Mouse (Mus musculus) layer of hippocampus, postnatal 10 days (tissue): ENCODE data around the gene Chpt1. TPM values are rescaled to one million over a fixed set of nuclear protein-coding genes. Genes with fewer than 3 reads are reported as not detected.
"Not testable (repeated sequence)": the region's sequence is repeated elsewhere in the genome, so short reads cannot be mapped to it uniquely, and the experiment has no call there.

Experiments used
- DNase-seq, 2 experiments: peaks; one replicate each; pipeline ENCODE4 v3.0.0; 2021; ENCODE audit warnings: low spot score in 2 of 2
- total RNA-seq, 2 experiments: library from RNA; stranded (reverse); gene quantifications; 2 replicates each; pipeline ENCODE4 v1.2.3; 2021

Gene Chpt1
- total RNA-seq, 2 experiments from 2014 or later, result 30.4 to 31.4 TPM

DNA sequence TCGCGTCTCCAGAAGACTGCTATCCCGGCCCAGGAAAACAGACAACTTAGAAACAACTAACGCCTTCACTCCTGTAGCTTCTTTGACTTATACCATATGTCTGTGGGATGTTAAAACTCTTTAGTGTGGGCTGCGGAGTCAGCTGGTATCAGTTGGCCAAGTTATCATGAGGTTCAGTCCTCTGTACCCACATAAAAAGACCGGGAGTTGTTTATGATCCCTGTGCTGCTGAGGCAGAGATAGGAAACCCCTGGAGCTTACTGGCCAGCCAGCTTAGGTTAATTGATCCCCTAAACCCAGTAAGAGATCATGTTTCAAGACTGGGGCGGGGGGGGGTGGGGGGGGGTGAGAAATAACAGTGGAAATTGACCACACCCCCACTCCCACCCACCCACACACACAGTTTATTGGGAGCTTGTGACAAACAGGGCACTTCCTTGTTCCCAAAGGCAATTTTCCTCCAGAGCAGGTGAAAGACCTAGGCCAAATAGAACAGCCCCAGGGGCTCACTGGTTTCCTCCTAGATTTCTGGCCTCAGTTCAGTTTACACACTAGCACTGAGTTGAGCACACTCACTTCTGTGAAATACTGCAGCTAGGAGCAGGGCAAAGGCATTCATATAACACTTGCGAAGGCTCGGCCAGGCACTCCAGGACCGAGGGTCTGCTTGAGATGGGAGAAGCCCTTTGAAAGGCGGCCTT is 6.9 kb downstream of the Chpt1 start:
- DNase-seq, result no peak

GRCm38 (mm10) chr10:88494959-88495587 is 8.8 kb downstream of the Chpt1 start:
- DNase-seq, result no peak

DNA sequence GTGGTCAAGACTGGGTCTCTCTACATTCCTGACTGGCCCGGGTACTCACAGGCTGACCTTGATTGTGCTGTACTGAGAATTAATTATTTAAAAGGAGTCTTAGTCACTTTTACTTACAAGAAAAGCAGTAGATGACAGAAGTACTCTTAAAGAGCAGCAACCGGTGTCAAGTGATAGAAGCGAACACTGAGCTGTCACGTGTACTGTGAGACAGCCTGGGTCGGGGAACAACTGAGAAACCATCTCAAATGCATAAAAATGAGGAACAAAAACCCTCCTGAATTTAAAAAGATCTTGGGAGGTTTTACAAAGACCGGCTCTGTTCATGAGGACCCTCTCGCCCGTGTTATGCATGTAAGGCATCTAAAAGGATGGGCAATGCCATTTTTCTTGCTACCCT is 11.2 kb downstream of the Chpt1 start:
- DNase-seq, result no peak

DNA sequence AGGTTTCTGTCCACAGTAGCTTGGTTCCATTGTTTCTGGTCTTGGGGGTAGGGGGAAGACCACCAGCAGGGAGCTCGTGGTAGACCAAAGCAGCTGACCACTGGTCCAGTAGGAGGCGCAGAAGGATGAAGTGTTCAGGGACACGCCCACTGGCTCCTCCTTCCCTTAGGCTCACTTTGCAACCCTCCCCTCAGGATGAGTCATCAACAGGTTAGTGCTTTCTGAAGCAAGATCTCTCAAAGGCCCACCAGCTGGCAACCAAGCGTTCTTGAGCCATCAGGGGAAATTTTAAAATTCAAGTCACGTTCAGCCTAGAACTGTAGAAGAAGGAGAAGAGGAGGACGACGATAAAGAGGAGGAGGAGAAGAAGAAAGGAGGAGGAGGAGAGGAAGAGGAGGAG is 12.2 kb downstream of the Chpt1 start:
- DNase-seq, result no peak

DNA sequence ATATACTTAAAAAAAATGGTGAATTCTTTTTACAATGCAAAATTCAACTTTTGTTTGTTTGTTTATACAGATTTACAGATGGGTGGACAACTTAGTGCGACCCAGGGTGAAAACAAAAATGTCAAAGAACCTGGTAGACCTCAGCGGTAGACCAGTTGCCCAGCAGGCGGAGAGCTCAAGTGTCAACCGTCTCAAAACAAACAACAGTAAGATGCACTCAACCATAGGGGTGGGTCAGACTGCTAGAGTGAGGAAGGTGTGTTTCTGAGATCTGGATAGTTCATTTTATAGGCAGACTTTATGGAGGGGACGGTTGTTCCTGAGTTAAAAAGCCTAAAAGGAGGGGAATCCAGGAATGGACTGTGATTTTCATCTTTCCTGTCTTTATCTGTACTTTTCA is 15.2 kb downstream of the Chpt1 start:
- no peak for DNase-seq

DNA sequence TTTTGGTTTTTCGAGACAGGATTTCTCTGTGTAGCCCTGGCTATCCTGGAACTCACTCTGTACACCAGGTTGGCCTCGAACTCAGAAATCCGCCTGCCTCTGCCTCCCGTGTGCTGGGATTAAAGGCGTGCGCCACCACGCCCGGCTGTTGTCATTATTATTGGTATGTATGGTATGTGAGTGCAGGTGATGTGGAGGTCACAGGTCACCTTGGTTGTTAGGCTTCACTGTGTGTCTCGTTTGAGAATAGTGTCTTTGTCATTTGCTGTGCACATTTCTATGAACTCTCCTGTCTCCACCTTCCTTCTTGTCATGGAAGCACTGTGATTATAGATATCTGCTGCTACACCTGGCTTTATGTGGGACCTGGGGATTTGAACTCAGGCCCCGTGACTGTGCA is 21.0 kb downstream of the Chpt1 start:
- not testable (repeated sequence) for DNase-seq

GRCm38 (mm10) chr10:88460122-88460820 is 43.6 kb downstream of the Chpt1 start:
- no peak for DNase-seq

- DNase-seq, result no peak
Measured at GRCm38 (mm10) chr10:88459502-88459992, 44.3 kb downstream of the Chpt1 start, which contains the start of gene Sycp3. Gene Sycp3 (plus strand): TSS chr10:88459569.

DNA sequence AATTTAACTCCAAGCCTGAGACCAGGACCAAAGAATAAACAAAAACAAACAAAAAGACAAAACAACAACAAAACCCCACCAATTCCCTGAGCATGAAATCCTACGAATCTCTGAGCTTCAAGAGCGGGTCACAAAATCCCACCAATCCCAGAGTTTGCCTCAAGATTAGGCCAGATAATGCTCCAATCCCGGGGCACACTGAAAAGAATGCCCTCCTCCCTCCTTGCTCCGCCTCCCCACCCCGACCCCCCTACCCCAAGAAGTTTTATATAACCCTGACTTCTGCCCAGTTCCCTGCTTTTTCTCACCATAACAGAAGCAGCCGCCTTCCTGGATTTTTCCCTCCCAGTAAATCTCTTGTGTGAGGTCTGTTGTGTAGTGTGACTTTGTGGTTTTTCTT is 46.1 kb downstream of the Chpt1 start:
- no peak for DNase-seq

GRCm38 (mm10) chr10:88451990-88452389 is 51.9 kb downstream of the Chpt1 start:
- DNase-seq, result no peak

DNA sequence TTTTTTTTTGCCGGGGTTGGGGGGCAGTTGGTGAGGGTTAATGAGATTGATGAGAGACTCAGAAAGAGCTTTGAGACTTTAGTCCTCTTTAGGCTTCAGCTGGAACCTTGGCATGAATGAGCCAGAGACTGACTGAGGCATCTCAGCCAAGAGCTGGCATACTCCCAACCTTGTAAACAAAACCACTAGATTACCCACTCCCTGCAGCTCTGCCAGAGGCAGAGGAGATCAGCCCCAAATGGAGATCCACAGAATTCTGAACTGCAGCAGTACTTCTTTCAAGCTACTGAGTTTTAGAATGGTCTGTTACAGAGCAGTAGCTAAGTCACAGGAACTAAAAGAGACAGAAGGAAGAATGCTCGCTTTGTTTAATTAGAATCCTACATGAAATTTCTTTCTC is 52.7 kb downstream of the Chpt1 start:
- peak; percentile 38 to 63 for DNase-seq

DNA sequence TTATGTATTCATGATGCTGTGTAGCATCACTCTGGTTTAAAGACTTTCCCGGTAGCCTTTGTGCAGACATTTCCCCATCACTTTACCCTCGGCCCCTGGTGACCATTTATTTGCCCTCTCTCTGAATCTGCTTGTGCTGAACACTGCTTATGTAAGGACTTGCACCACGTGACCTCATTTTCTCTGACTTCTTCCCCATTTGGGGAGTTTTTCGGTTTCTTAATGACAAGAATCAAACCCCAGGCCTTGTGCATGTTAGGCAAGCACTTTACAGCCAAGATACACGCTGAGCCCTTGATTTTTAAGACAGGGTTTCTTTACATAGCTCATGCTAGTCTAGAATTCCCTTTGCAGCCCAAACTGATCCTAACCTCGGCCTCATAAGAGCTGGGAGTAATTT is 62.6 kb downstream of the Chpt1 start:
- DNase-seq, result no peak

GRCm38 (mm10) chr10:88427998-88428397 is 75.9 kb downstream of the Chpt1 start:
- no peak for DNase-seq

GRCm38 (mm10) chr10:88426896-88427295 is 77.0 kb downstream of the Chpt1 start:
- DNase-seq, result no peak

GRCm38 (mm10) chr10:88426158-88426816 is 77.6 kb downstream of the Chpt1 start:
- DNase-seq, result peak; percentile 58 to 73

GRCm38 (mm10) chr10:88420655-88421435 is 83.0 kb downstream of the Chpt1 start:
- DNase-seq, result no peak

GRCm38 (mm10) chr10:88420141-88420541 is 83.7 kb downstream of the Chpt1 start:
- DNase-seq, result no peak

DNA sequence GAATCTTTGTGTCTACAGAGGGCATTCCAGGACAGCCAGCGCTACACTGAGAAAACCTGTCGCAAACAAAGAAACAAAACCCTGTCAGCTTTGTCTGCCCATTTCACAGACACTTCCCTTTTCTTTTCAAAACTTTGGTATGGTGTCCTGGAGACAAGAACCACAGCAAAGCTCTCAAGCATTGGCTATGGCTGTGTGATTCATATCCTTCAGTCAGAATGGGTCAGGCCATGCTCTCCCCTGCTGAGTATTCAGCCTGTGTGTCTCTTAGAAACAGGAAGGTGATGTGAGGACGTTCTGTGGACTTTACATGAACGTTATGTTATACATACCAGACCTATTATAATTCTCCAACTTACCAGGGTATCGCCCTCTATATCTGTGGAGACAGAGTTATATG is 86.2 kb downstream of the Chpt1 start:
- DNase-seq, result no peak

- DNase-seq, result no peak
Measured at GRCm38 (mm10) chr10:88412290-88412995, 91.4 kb downstream of the Chpt1 start.

GRCm38 (mm10) chr10:88409751-88410150 is 94.1 kb downstream of the Chpt1 start:
- DNase-seq, result no peak
